Mouse (Mus musculus) forebrain, embryonic 16.5 days (tissue): ENCODE results near the gene Ctnna2. TPM values are rescaled to one million over a fixed set of nuclear protein-coding genes. Genes with fewer than 3 reads are reported as not detected.
A peak's percentile ranks its signal among the peaks of the same experiment; 100 is the strongest.

ENCODE experiments used
- ATAC-seq: fragments of 200-750 bp; cut with Nextera tagmentation; 2 replicates; pipeline ENCODE4 v1.8.0; 2017; ENCODE audit warnings: mild to moderate bottlenecking, moderate library complexity
- H3K27ac ChIP-seq: fragments of 300-500 bp; sonication (generic); 2 replicates; pipeline ENCODE4 v1.5.1; 2014; ENCODE audit warnings: low read length, control low read depth
- H3K27me3 ChIP-seq: fragments of 300-500 bp; sonication (generic); replicated peaks from 2 replicates; pipeline ENCODE4 v1.6.1; 2014; ENCODE audit warnings: low read length; ENCODE audit not compliant: control insufficient read depth, insufficient read depth
- H3K36me3 ChIP-seq: fragments of 300-500 bp; sonication (generic); 2 replicates; pipeline ENCODE4 v1.6.1; 2014; ENCODE audit not compliant: control insufficient read depth, insufficient read depth
- H3K4me1 ChIP-seq: fragments of 300-500 bp; sonication (generic); replicated peaks from 2 replicates; pipeline ENCODE4 v1.6.1; 2014; ENCODE audit warnings: low read length; ENCODE audit not compliant: control insufficient read depth, insufficient read depth
- H3K4me2 ChIP-seq: fragments of 300-500 bp; sonication (generic); 2 replicates; pipeline ENCODE4 v1.6.1; 2014; ENCODE audit warnings: mild to moderate bottlenecking, low read length, control low read depth
- H3K4me3 ChIP-seq: fragments of 300-500 bp; sonication (generic); replicated peaks from 2 replicates; pipeline ENCODE4 v1.5.1; 2014; ENCODE audit warnings: mild to moderate bottlenecking, low read length, control low read depth
- H3K9ac ChIP-seq: fragments of 300-500 bp; sonication (generic); replicated peaks from 2 replicates; pipeline ENCODE4 v1.6.1; 2014; ENCODE audit warnings: low read depth, low read length, control low read depth
- H3K9me3 ChIP-seq: fragments of 300-500 bp; sonication (generic); 2 replicates; pipeline ENCODE4 v1.6.1; 2016; ENCODE audit warnings: low read length; ENCODE audit not compliant: control insufficient read depth
- WGBS: fragments of 180-500 bp; shearing (Covaris S2); extraction: QIAGEN DNeasy Blood & Tissue Kit; methylation state at CpG from one replicate; pipeline ENCODE4 v1.1.7; 2014; 5-methylcytosine and 5-hydroxymethylcytosine counted together
- polyA plus RNA-seq: library from polyadenylated mRNA; unstranded; fragments of >200 nt; fragmentation: Nextera tagmentation; extraction: Ambion mirVana; gene quantifications from 2 replicates; pipeline ENCODE4 v1.2.1, GENCODE M21; 2015

Ctnna2 gene
- polyA plus RNA-seq = 130 and 149 TPM in 2 replicates

DNA sequence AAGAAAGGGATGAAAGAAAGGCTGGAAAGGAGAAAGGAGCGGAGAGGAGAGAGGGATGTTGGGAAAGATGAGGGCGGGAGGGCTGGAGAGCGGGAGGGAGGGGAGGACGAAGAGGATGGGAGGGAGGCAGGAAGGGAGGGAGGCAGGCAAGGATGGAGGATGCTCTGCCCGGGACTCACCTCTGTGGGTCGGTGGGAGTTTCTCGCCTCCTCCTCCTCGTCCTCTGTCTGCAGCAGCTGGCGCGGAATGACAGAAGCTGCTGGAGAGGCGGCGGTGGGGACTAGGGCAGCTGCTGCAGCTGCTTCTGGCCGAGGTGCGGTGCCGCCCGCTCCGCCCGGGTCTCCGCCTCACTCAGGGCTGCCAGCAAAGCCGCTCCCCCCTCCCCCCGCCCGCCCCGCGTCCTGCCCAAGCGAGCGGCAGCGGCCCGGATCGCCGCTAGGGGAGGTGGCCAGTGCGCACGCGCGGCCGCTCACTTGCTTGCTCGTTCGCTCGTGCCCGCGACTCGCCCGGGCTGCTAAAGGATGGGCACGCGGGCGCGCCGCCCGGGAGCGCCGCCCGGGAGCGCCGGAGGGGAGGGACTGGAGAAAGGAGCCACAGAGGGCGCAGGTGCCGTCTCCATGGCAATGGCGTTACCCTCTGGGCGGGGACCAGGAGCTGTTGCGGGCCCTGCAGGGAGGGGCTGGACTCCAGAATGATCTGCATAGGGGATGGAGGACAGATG lies at the start of gene Ctnna2:
Gene Ctnna2 (minus strand): TSS at position 459 of the 721 bp plus-strand sequence.
- peaks cover 24% of the 10 kb centered on the region for H3K4me1 ChIP-seq
- peak within 1 kb of the TSS; percentile 90 for H3K9ac ChIP-seq
- H3K9me3 ChIP-seq = no peaks in the 10 kb centered on the region
- H3K36me3 ChIP-seq = no peaks in the 10 kb centered on the region
- H3K27me3 ChIP-seq = no peaks in the 10 kb centered on the region
- peak within 1 kb of the TSS; percentile 82 for H3K4me3 ChIP-seq
- H3K4me2 ChIP-seq = peak within 1 kb of the TSS; percentile 61
- H3K27ac ChIP-seq = peak within 1 kb of the TSS; percentile 96
- WGBS = under 1% methylated on average over 44 of the region's 58 CpGs
- ATAC-seq = peak; percentile 95

DNA sequence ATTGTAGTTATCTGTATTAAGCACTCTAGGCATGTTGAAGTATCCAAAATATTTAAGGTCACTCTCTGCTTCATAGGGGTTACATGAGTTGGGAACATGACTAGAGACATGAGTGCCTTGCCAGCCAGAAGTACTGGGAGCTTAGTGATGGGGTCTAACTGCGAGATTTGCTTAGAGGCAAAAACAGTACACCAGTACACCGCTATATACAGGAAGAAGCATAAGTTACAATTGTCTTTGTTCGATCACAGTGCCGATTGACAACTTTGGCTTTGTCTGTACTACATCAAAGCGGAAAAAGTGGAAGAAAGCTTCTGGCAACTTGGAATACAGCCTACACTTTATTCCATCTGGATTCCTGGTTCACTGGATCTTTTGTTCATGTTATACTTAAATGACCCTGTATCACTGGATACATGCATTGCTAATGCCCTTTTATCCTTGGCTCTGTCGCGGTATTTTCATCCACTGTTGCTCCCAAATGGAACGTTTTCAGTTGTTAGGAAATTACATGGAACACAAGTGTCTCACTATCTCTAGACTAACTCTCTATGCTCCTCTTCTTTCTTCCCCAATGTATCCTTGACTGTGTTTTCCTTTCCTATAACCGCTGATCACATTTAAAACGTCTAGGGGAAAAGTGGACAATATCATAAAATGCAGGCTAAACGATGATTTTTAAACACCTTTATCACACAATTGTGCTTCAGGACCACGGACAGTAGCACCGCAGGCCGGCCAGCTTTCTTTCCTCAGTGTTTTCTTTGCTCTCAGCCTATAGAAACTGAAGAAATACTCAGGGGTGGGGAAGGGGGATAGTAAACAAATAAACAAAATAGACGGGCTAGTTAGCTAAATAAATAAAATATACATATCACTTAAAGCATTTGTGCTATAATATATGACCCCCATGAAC lies 896 bp upstream of the Ctnna2 start:
- WGBS = 3% methylated on average over 15 of the region's 15 CpGs
- Histone ChIP-seq H3K4me2 (peak overlapping the region; percentile 61), H3K9me3 (no peaks in the 10 kb centered on the region), H3K9ac (peak overlapping the region; percentile 90), H3K27me3 (no peaks in the 10 kb centered on the region), H3K4me3 (peak overlapping the region; percentile 82), H3K4me1 (peaks cover 24% of the 10 kb centered on the region), H3K27ac (peak overlapping the region; percentile 96), H3K36me3 (no peaks in the 10 kb centered on the region)
- peak; percentile 1; the same call in 1 of the 2 replicates for ATAC-seq

DNA sequence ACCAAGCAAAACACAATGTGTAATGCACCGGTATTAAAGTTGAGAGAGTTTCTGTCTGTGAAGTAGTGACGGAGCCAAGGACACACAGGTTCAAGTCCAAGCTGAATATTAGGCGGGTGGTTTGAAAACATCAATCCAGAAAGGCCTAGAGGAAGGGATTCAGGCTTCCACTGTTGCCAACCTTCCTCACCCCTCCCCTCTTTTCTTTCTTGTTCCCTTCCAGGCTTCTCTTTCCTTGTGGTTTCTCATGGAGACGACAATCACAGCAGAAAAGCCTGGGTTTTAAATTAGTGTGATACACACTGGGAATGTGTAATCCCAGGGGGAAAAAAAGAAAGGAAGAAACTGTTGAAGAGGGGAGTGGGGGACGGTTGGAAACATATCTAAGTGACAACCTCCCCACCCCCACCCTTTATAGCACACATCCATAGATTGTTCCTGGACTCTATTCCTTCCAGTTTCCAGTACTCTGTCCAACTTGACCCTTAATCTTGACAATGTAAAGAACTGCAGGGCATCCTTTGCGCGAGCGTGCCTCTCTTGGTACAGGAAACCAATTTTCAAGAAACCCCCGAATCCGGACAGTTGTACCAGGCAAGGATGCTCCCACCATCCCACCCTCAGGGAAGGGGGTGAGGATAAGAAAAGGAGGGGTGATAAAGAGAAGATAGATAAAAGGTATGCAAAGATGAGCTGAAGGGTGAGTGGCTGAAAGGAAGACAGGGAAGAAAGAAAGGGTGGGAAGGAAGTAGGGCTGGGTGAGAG lies 841 bp downstream of the Ctnna2 start:
- Histone ChIP-seq H3K27ac (peak overlapping the region; percentile 96), H3K9ac (peak overlapping the region; percentile 90), H3K4me2 (peak overlapping the region; percentile 61), H3K4me1 (peaks cover 24% of the 10 kb centered on the region), H3K9me3 (no peaks in the 10 kb centered on the region), H3K36me3 (no peaks in the 10 kb centered on the region), H3K27me3 (no peaks in the 10 kb centered on the region), H3K4me3 (peak overlapping the region; percentile 82)
- WGBS = 6% methylated on average over 10 of the region's 10 CpGs
- ATAC-seq = peak; percentile 18

DNA sequence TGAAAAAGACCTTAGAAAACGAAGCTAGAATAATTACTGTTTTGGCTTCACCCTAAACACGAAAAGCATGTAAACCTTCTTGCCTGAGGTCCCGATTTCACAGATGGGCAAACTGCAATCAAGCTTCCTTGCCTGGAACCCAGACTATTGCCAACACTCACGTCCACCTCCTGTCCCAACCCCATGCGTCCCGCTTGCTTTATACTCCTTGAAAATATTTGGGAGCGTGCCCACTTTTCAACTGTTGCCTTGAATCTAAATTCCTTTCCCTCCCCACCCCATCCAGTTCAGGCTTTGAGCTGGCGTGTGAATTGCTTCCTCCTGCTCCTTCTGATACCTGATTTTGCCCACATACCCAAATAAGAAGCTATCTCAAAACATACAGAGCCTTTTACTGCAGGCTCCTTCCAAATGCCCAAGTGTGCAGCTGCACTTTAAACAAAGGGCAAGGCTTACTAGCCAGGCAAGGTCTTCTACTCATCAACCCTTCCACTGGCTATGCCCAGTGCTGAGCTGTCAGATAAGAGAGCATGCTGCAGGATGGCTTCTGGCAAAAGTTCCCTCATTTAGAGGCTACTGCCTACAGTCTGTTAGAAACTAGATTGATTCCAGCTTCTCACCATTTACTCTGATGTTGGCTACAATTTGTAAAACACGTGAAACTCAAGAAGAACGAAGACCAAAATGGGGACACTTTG lies 8.8 kb downstream of the Ctnna2 start:
- peaks cover 12% of the 10 kb centered on the region for H3K4me1 ChIP-seq
- no peak overlapping the region for H3K9ac ChIP-seq
- H3K27ac ChIP-seq = no peak overlapping the region
- H3K4me3 ChIP-seq = no peak overlapping the region
- H3K9me3 ChIP-seq = no peaks in the 10 kb centered on the region
- H3K27me3 ChIP-seq = no peaks in the 10 kb centered on the region
- ATAC-seq = peak; percentile 88
- no peaks in the 10 kb centered on the region for H3K36me3 ChIP-seq
- H3K4me2 ChIP-seq = peak overlapping the region; percentile 31
- WGBS = 20% methylated on average over 10 of the region's 10 CpGs

GRCm38 (mm10) chr6:77969774-77970173 lies 9.7 kb downstream of the Ctnna2 start:
- no peak for ATAC-seq
- WGBS = 38% methylated on average over 4 of the region's 4 CpGs
- Histone ChIP-seq H3K36me3 (no peaks in the 10 kb centered on the region), H3K4me3 (no peak overlapping the region), H3K4me2 (no peak overlapping the region), H3K27ac (no peak overlapping the region), H3K9me3 (no peaks in the 10 kb centered on the region), H3K4me1 (peaks cover 12% of the 10 kb centered on the region), H3K9ac (no peak overlapping the region), H3K27me3 (no peaks in the 10 kb centered on the region)

- H3K4me1 ChIP-seq = 0 out of 2 replicates have a peak, but pooled peaks cover 3% of the 10 kb centered on the region
- H3K27ac ChIP-seq = no peak overlapping the region
- ATAC-seq = no peak
- H3K27me3 ChIP-seq = no peaks in the 10 kb centered on the region
- H3K4me3 ChIP-seq = no peak overlapping the region
- no peak overlapping the region for H3K4me2 ChIP-seq
- no peak overlapping the region for H3K9ac ChIP-seq
- 95% methylated on average over 1 of the region's 1 CpGs for WGBS
- H3K36me3 ChIP-seq = no peaks in the 10 kb centered on the region
- no peaks in the 10 kb centered on the region for H3K9me3 ChIP-seq
Observed at GRCm38 (mm10) chr6:77962011-77962410, 17.5 kb downstream of the Ctnna2 start.

DNA sequence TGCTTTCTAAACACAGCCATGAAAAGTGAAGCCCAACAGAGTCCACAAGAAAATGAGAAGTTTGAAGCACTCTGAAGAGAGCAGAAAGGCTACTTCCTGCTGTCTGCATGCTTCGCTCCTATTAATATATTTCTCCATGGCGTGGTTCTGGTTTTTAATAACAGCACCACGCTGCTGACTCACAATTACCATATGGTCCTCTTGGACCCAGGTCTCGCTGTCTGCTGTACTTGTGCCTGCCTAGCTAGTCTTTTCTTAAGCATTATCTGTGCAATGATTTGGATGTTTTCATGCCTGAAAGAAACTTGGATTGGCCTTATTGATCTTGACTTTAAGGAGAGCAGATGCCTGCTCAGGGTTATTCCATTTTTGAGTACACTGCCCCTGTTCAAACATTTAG lies 28.2 kb downstream of the Ctnna2 start:
- peaks cover 9% of the 10 kb centered on the region for H3K4me1 ChIP-seq
- H3K4me2 ChIP-seq = no peak overlapping the region
- H3K4me3 ChIP-seq = no peak overlapping the region
- no peaks in the 10 kb centered on the region for H3K9me3 ChIP-seq
- peak; percentile 53; the same call in 1 of the 2 replicates for ATAC-seq
- WGBS = 49% methylated on average over 4 of the region's 4 CpGs
- no peak overlapping the region for H3K27ac ChIP-seq
- no peaks in the 10 kb centered on the region for H3K36me3 ChIP-seq
- no peaks in the 10 kb centered on the region for H3K27me3 ChIP-seq
- H3K9ac ChIP-seq = no peak overlapping the region

DNA sequence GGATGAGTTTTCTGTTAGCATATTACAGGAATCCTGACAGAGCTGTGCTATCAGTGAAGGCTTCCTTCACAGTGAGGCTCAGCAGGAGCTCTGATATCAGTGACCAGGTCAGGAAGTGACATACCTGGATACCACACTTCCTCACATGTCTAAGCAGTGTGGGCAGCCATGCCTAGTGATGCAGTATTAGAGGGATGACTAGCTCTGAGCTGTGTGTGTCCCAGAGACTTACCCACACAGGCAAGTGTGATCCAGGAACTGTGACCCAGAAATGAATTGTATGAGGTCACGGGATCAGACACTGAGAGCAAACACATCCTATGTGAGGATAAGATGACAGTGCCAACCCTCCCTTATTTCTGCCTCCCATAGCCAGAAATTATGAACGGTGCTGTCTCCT lies 28.8 kb downstream of the Ctnna2 start:
- no peak overlapping the region for H3K27ac ChIP-seq
- H3K27me3 ChIP-seq = no peaks in the 10 kb centered on the region
- H3K36me3 ChIP-seq = no peaks in the 10 kb centered on the region
- H3K4me3 ChIP-seq = no peak overlapping the region
- WGBS = 80% methylated on average over 2 of the region's 2 CpGs
- H3K9me3 ChIP-seq = no peaks in the 10 kb centered on the region
- peaks cover 9% of the 10 kb centered on the region for H3K4me1 ChIP-seq
- H3K4me2 ChIP-seq = no peak overlapping the region
- H3K9ac ChIP-seq = no peak overlapping the region
- 0 out of 2 replicates have a peak, but pooled peaks have one; percentile 27 for ATAC-seq
